ENCODE assay signal across 22 mouse cellular contexts in the genomic region with DNA sequence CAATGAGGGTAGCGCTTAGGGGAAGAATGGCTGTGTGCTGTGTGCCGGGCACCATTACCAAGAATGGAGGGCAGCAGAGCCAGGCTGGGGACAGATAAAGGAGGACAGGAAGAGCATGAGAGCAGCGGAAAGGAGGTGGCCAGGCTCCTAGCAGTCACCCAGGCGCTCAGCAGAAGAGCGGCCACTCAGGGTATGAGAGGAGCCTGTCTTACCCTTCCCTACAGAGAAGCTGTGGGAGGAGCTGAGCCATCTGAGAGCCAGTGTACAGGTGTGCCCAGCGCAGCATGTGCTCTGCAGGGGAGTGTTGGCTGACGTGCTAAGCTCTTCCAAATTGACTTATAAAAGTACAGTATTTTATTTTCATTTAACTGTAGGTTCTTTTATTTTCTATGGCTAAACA.
"Had no signal": no experiment of that assay in that cellular context is flagged by ENCODE, and none has a peak within 500 bp of the region (broad histone marks: within the 10 kb centered on the region; RNA-seq: fewer than 3 reads in every experiment).

No protein-coding gene starts in this region.

- DNase-seq: liver, postnatal 0 days; lung, adult 2 months; lung, postnatal 14 days; lung, postnatal 36 days; retina, postnatal 1 day; right cerebral cortex, adult 18-20 months; right cerebral cortex, postnatal 25 days; right cerebral cortex, postnatal 4 days; spleen, adult 18-20 months; thymus, adult 2 months; thymus, postnatal 25 days; thymus, postnatal 4 days had no signal

- H3K9me3 ChIP-seq: liver, embryonic 15.5 days; lung, embryonic 15.5 days; midbrain, embryonic 13.5 days; midbrain, embryonic 15.5 days; neural tube, embryonic 13.5 days; neural tube, embryonic 15.5 days had no signal

- H3K9ac ChIP-seq: liver, embryonic 15.5 days; liver, postnatal 0 days; lung, embryonic 15.5 days; midbrain, embryonic 13.5 days; midbrain, embryonic 15.5 days; neural tube, embryonic 13.5 days; neural tube, embryonic 15.5 days had no signal

- ATAC-seq: liver, postnatal 0 days; lung, postnatal 0 days; midbrain, embryonic 13.5 days; midbrain, embryonic 15.5 days had no signal

- H3K27ac ChIP-seq: liver, embryonic 15.5 days; lung, embryonic 15.5 days; macrophage; midbrain, embryonic 13.5 days; midbrain, embryonic 15.5 days; neural tube, embryonic 13.5 days; neural tube, embryonic 15.5 days had no signal

- H3K4me3 ChIP-seq: liver, embryonic 15.5 days; lung, embryonic 15.5 days; midbrain, embryonic 13.5 days; midbrain, embryonic 15.5 days; myocyte; neural tube, embryonic 13.5 days; neural tube, embryonic 15.5 days had no signal

- H3K4me2 ChIP-seq: liver, embryonic 15.5 days; lung, embryonic 15.5 days; midbrain, embryonic 11.5 days; midbrain, embryonic 13.5 days; midbrain, embryonic 15.5 days; neural tube, embryonic 13.5 days; neural tube, embryonic 15.5 days had no signal

- H3K27me3 ChIP-seq: liver, embryonic 15.5 days; lung, embryonic 15.5 days; midbrain, embryonic 13.5 days; midbrain, embryonic 15.5 days; neural tube, embryonic 13.5 days; neural tube, embryonic 15.5 days had no signal
